9 mouse cellular contexts compared by ENCODE assay signal in genomic region chr8:60631504-60631934, GRCm38 (mm10). TPM values are rescaled to one million over a fixed set of nuclear protein-coding genes. Genes with fewer than 3 reads are reported as not detected.
DNase-seq lines count a peak whose midpoint lies in the region; ATAC-seq lines count a peak whose summit lies in the region.
"Had no signal": no experiment of that assay in that cellular context is flagged by ENCODE, and none has a peak within 500 bp of the region (broad histone marks: within the 10 kb centered on the region; RNA-seq: fewer than 3 reads in every experiment).

No protein-coding gene starts in this region.

- no peak overlapping the region for H3K27ac ChIP-seq in embryonic facial prominence, embryonic 15.5 days (replicated peaks)
- no peak overlapping the region for H3K27ac ChIP-seq in heart, embryonic 10.5 days
- no peak overlapping the region for H3K27ac ChIP-seq in kidney, embryonic 14.5 days (ENCODE audit: low read depth, low read length)
- no peak overlapping the region for H3K27ac ChIP-seq in limb, embryonic 13.5 days
- 0 out of 2 replicates have a peak overlapping the region, but pooled peaks have one; percentile 27 for H3K27ac ChIP-seq in midbrain, embryonic 14.5 days (replicated peaks; ENCODE audit: low read depth, low read length)

- under 1% methylated on average over 13 of the region's 13 CpGs for WGBS in embryonic facial prominence, embryonic 15.5 days
- under 1% methylated on average over 13 of the region's 13 CpGs for WGBS in heart, embryonic 10.5 days
- 1% methylated on average over 13 of the region's 13 CpGs for WGBS in kidney, embryonic 14.5 days
- WGBS in limb, embryonic 13.5 days, result under 1% methylated on average over 13 of the region's 13 CpGs
- WGBS in midbrain, embryonic 14.5 days, result under 1% methylated on average over 13 of the region's 13 CpGs

- H3K4me1 ChIP-seq in embryonic facial prominence, embryonic 15.5 days, result peaks cover 11% of the 10 kb centered on the region
- H3K4me1 ChIP-seq in heart, embryonic 10.5 days, result peaks cover 17% of the 10 kb centered on the region
- 0 out of 2 replicates have a peak, but pooled peaks cover 3% of the 10 kb centered on the region for H3K4me1 ChIP-seq in kidney, embryonic 14.5 days (ENCODE audit: control insufficient read depth, insufficient read depth, low read length)
- H3K4me1 ChIP-seq in limb, embryonic 13.5 days, result peaks cover 16% of the 10 kb centered on the region
- no peaks in the 10 kb centered on the region; the same call in 1 of the 2 replicates for H3K4me1 ChIP-seq in midbrain, embryonic 14.5 days (ENCODE audit: control insufficient read depth, insufficient read depth, low read length)

- H3K4me3 ChIP-seq in embryonic facial prominence, embryonic 15.5 days (replicated peaks), result peak overlapping the region; percentile 58
- H3K4me3 ChIP-seq in heart, embryonic 10.5 days, result peak overlapping the region; percentile 79
- peak overlapping the region; percentile 55 for H3K4me3 ChIP-seq in kidney, embryonic 14.5 days (ENCODE audit: low read length)
- peak overlapping the region; percentile 73 for H3K4me3 ChIP-seq in limb, embryonic 13.5 days
- H3K4me3 ChIP-seq in midbrain, embryonic 14.5 days (replicated peaks; ENCODE audit: low read depth, low read length), result peak overlapping the region; percentile 62

- H3K27me3 ChIP-seq in embryonic facial prominence, embryonic 15.5 days, result peaks cover 10% of the 10 kb centered on the region; the same call in 1 of the 2 replicates
- peaks cover 16% of the 10 kb centered on the region; the same call in 1 of the 2 replicates for H3K27me3 ChIP-seq in heart, embryonic 10.5 days (ENCODE audit: insufficient read depth, poor library complexity, severe bottlenecking)
- no peaks in the 10 kb centered on the region for H3K27me3 ChIP-seq in kidney, embryonic 14.5 days (ENCODE audit: control insufficient read depth, insufficient read depth, low read length)
- H3K27me3 ChIP-seq in limb, embryonic 13.5 days, result peaks cover 20% of the 10 kb centered on the region
- 0 out of 2 replicates have a peak, but pooled peaks cover 5% of the 10 kb centered on the region for H3K27me3 ChIP-seq in midbrain, embryonic 14.5 days (ENCODE audit: control insufficient read depth, insufficient read depth, low read length)
- H3K27me3 ChIP-seq in splenic B cell, adult 2 months (ENCODE audit: control insufficient read depth, insufficient read depth, low read length, poor library complexity, severe bottlenecking), result no peaks in the 10 kb centered on the region; the same call in 1 of the 2 replicates

- peak overlapping the region; percentile 92 for H3K4me2 ChIP-seq in embryonic facial prominence, embryonic 15.5 days (replicated peaks)
- H3K4me2 ChIP-seq in kidney, embryonic 14.5 days (replicated peaks; ENCODE audit: low read depth, low read length), result peak overlapping the region; percentile 93
- peak overlapping the region; percentile 96 for H3K4me2 ChIP-seq in limb, embryonic 13.5 days (replicated peaks)
- H3K4me2 ChIP-seq in midbrain, embryonic 14.5 days (ENCODE audit: low read length), result peak overlapping the region; percentile 98

- H3K36me3 ChIP-seq in embryonic facial prominence, embryonic 15.5 days, result no peaks in the 10 kb centered on the region
- no peaks in the 10 kb centered on the region for H3K36me3 ChIP-seq in heart, embryonic 10.5 days
- H3K36me3 ChIP-seq in kidney, embryonic 14.5 days (ENCODE audit: control insufficient read depth, insufficient read depth, low read length), result no peaks in the 10 kb centered on the region
- no peaks in the 10 kb centered on the region for H3K36me3 ChIP-seq in limb, embryonic 13.5 days
- H3K36me3 ChIP-seq in midbrain, embryonic 14.5 days (ENCODE audit: control insufficient read depth, insufficient read depth, low read length), result no peaks in the 10 kb centered on the region
- H3K36me3 ChIP-seq in splenic B cell, adult 2 months (ENCODE audit: control insufficient read depth, insufficient read depth, low read length, poor library complexity, severe bottlenecking), result no peaks in the 10 kb centered on the region
- H3K36me3 ChIP-seq: G1E had no signal

- H3K9me3 ChIP-seq in embryonic facial prominence, embryonic 15.5 days (replicated peaks), result no peaks in the 10 kb centered on the region
- H3K9me3 ChIP-seq in heart, embryonic 10.5 days, result no peaks in the 10 kb centered on the region
- no peaks in the 10 kb centered on the region for H3K9me3 ChIP-seq in kidney, embryonic 14.5 days (ENCODE audit: control insufficient read depth, low read length)
- no peaks in the 10 kb centered on the region for H3K9me3 ChIP-seq in limb, embryonic 13.5 days
- no peaks in the 10 kb centered on the region for H3K9me3 ChIP-seq in midbrain, embryonic 14.5 days (ENCODE audit: control insufficient read depth, low read length)
- H3K9me3 ChIP-seq: G1E had no signal

- peak; percentile 15; the same call in 1 of the 2 replicates for ATAC-seq in embryonic facial prominence, embryonic 15.5 days (ENCODE audit: insufficient number of reproducible peaks, low FRiP score, low TSS enrichment, low read depth)
- ATAC-seq in kidney, embryonic 14.5 days (ENCODE audit: low FRiP score, low TSS enrichment), result peak; percentile 7; the same call in 1 of the 2 replicates
- ATAC-seq in limb, embryonic 13.5 days (ENCODE audit: low FRiP score, low read depth), result peak; percentile 19
- ATAC-seq in midbrain, embryonic 14.5 days (ENCODE audit: low FRiP score, low TSS enrichment), result peak; percentile 35; the same call in 1 of the 2 replicates

- no peak overlapping the region for H3K9ac ChIP-seq in embryonic facial prominence, embryonic 15.5 days
- H3K9ac ChIP-seq in kidney, embryonic 14.5 days (ENCODE audit: low read depth, low read length), result peak overlapping the region; percentile 29; the same call in 1 of the 2 replicates
- H3K9ac ChIP-seq in limb, embryonic 13.5 days, result no peak overlapping the region
- H3K9ac ChIP-seq in midbrain, embryonic 14.5 days (replicated peaks; ENCODE audit: low read length), result no peak overlapping the region

- DNase-seq in thymus, adult 18-20 months, result peak; percentile 9 to 12
- DNase-seq in thymus, postnatal 0 days (ENCODE audit: low spot score), result no peak
- peak; percentile 80 for DNase-seq in heart, embryonic 10.5 days (ENCODE audit: low spot score)
- peak; percentile 80 for DNase-seq in midbrain, embryonic 14.5 days
- DNase-seq in splenic B cell, adult 2 months (ENCODE audit: low read depth, low spot score), result peak; percentile 11

RNA-seq across cellular contexts. Expression of gene Mfap3l, which starts 1.1 kb away (rescaled TPM):
- 0.14 and 0.25 TPM in 2 replicates for polyA plus RNA-seq in thymus, postnatal 0 days (2015; fragmentation: Nextera tagmentation; extraction: Ambion mirVana)
- polyA plus RNA-seq in embryonic facial prominence, embryonic 15.5 days (2015; fragmentation: Nextera tagmentation; extraction: Ambion mirVana), result 3.1 TPM in 2 replicates
- polyA plus RNA-seq in heart, embryonic 10.5 days (2016; fragmentation: Nextera tagmentation; extraction: Ambion mirVana), result 1.1 and 1.2 TPM in 2 replicates
- 3.0 and 5.4 TPM in 2 replicates for polyA plus RNA-seq in kidney, embryonic 14.5 days (2014; fragmentation: Nextera tagmentation; extraction: Ambion mirVana)
- polyA plus RNA-seq in limb, embryonic 13.5 days (2015; fragmentation: Nextera tagmentation; extraction: Ambion mirVana), result 2.9 and 3.3 TPM in 2 replicates
- 2.4 and 3.0 TPM in 2 replicates for polyA plus RNA-seq in midbrain, embryonic 14.5 days (2014; fragmentation: Nextera tagmentation; extraction: Ambion mirVana)
- polyA plus RNA-seq: G1E had no signal
